Mouse (Mus musculus) spleen, adult 2 months (tissue): ENCODE results near the gene Dis3l2.

Experiments
- CTCF ChIP-seq: fragments of 200-500 bp; IDR thresholded peaks from 2 replicates; pipeline ENCODE4 v1.5.1; 2011; ENCODE audit warnings: mild to moderate bottlenecking, inconsistent platforms; ENCODE audit not compliant: insufficient read depth, insufficient read length, insufficient replicate concordance; ENCODE audit errors: extremely low read depth
- POLR2A ChIP-seq: fragments of 200-500 bp; IDR thresholded peaks from 2 replicates; pipeline ENCODE4 v1.6.1; 2011; ENCODE audit warnings: low read depth, low read length, inconsistent platforms

DNA sequence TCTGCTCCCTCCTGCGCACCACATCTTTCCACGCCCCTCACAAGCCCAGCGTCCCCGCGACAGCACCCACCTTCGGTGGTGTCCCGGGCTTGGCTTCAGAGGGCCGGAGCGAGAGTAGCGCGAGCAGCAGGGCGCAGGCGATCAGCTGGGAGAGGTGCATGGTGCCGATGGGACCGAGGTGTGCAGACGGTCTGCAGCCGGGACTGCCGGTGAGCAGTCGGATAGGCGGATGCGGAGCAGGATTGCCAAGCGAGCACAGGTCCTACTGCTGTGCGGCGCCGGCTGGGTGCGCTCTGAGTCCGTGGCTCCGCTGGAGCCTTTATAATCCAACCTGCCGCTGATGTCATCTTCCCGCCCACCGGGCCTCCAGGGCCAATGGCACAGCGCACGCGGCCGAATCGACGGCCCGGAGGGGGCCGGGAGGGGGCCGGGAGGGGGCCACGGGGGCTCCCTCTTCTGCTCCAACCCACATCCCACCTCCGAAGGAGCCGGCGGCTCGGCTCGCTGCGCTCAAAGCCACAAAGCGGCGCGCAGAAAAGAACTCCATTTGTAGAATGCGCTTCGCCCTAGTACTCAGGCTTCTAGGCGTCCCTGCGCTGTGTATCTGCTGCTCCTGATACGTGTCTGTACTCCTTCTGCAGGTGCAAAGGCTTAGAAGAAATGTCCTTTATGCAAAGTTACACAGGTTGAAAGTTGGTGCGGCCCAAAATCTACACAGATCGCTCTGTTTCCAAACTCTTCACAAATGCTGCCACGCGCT, 33.1 kb upstream of the Dis3l2 start, which contains the start of gene Nppc:
- TF ChIP-seq CTCF (no peak), POLR2A (no peak)
